ENCODE assay signal across 16 mouse cellular contexts in genomic region chr14:30697407-30698052, GRCm38 (mm10). TPM values are rescaled to one million over a fixed set of nuclear protein-coding genes. Genes with fewer than 3 reads are reported as not detected.
DNase-seq lines count a peak whose midpoint lies in the region; ATAC-seq and TF ChIP-seq lines count a peak whose summit lies in the region.
"Had no signal": no experiment of that assay in that cellular context is flagged by ENCODE, and none has a peak within 500 bp of the region (broad histone marks: within the 10 kb centered on the region; RNA-seq: fewer than 3 reads in every experiment).

No protein-coding gene starts in this region.

- H3K4me2 ChIP-seq in hindbrain, embryonic 16.5 days (ENCODE audit: low read length) = no peak overlapping the region
- H3K4me2 ChIP-seq: liver, embryonic 11.5 days; lung, embryonic 15.5 days had no signal

- TF ChIP-seq POLR2A in brain, embryonic 14.5 days (IDR thresholded peaks at IDR 0.05; ENCODE audit: borderline replicate concordance, extremely low read depth, insufficient read depth, insufficient read length, poor library complexity, severe bottlenecking) = no peak

- no peak for TF ChIP-seq CTCF in brain, embryonic 14.5 days (IDR thresholded peaks at IDR 0.05; ENCODE audit: borderline replicate concordance, extremely low read depth, insufficient read depth, insufficient read length)

- intact Hi-C loops in left cerebral cortex, postnatal 10 days (cut with DNase I) = loop anchor here (5.0 kb wide), 1 partner anchor 165 kb away; no protein-coding TSS in a partner anchor

- H3K4me1 ChIP-seq in hindbrain, embryonic 16.5 days (ENCODE audit: control insufficient read depth, insufficient read depth, low read depth, low read length) = peaks cover 6% of the 10 kb centered on the region
- H3K4me1 ChIP-seq: lung, embryonic 15.5 days had no signal

- DNase-seq in left cerebral cortex, postnatal 10 days (ENCODE audit: extremely low spot score in 1 of 2, low spot score in 2 of 2) = peak; percentile 39 to 45
- DNase-seq in left cerebral cortex, adult 11 months (ENCODE audit: low spot score) = no peak
- DNase-seq in R1 (ENCODE audit: low read depth, low spot score) = peak; percentile 50
- peak; percentile 75 for DNase-seq in brain, embryonic 14.5 days (ENCODE audit: low read depth)
- no peak for DNase-seq in kidney, adult 9 months
- DNase-seq in lung, adult 18-20 months = no peak
- DNase-seq: adrenal gland, postnatal 10 days; cerebellum, adult 9-10 months; embryo, embryonic 11 days; heart, adult 2 months; kidney, postnatal 10 days; left cerebral cortex, postnatal 4 days had no signal

- H3K36me3 ChIP-seq in hindbrain, embryonic 16.5 days (ENCODE audit: control insufficient read depth, insufficient read depth, low read length) = no peaks in the 10 kb centered on the region
- H3K36me3 ChIP-seq: lung, embryonic 15.5 days had no signal

- H3K4me3 ChIP-seq in hindbrain, embryonic 16.5 days (ENCODE audit: low read length) = no peak overlapping the region
- H3K4me3 ChIP-seq: heart, adult 2 months; lung, embryonic 15.5 days had no signal

- H3K27ac ChIP-seq in hindbrain, embryonic 16.5 days (ENCODE audit: low read depth, low read length) = no peak overlapping the region
- H3K27ac ChIP-seq: heart, adult 2 months; lung, embryonic 15.5 days had no signal

- no peaks in the 10 kb centered on the region for H3K27me3 ChIP-seq in hindbrain, embryonic 16.5 days (replicated peaks; ENCODE audit: control insufficient read depth, insufficient read depth, low read length)
- H3K27me3 ChIP-seq: lung, embryonic 15.5 days had no signal

- ATAC-seq in hindbrain, embryonic 16.5 days = peak; percentile 72

- no peaks in the 10 kb centered on the region for H3K9me3 ChIP-seq in hindbrain, embryonic 16.5 days (ENCODE audit: control insufficient read depth, low read length)
- H3K9me3 ChIP-seq: G1E; lung, embryonic 15.5 days had no signal

- H3K9ac ChIP-seq in hindbrain, embryonic 16.5 days (ENCODE audit: low read depth, low read length) = no peak overlapping the region
- H3K9ac ChIP-seq: lung, embryonic 15.5 days had no signal

- 61% methylated on average over 15 of the region's 15 CpGs for WGBS in hindbrain, embryonic 16.5 days

RNA-seq across cellular contexts. Expression of gene Sfmbt1, which starts 17.1 kb away (rescaled TPM):
- total RNA-seq in left cerebral cortex, postnatal 10 days (2021) = 10 to 100 TPM; 26.7 TPM
- 6.5 and 10.6 TPM in 2 replicates for polyA plus RNA-seq in brain, embryonic 14.5 days (2012; rRNA removed)
- 15.1 and 15.9 TPM in 2 replicates for polyA plus RNA-seq in hindbrain, embryonic 16.5 days (2015; fragmentation: Nextera tagmentation; extraction: Ambion mirVana)

RNA-seq across cellular contexts. Expression of gene Rft1, which starts 43.4 kb away (rescaled TPM):
- 10 to 100 TPM; 11.0 to 12.0 TPM for total RNA-seq in left cerebral cortex, postnatal 10 days (2021)
- polyA plus RNA-seq in brain, embryonic 14.5 days (2012; rRNA removed) = 10.7 and 12.2 TPM in 2 replicates
- polyA plus RNA-seq in hindbrain, embryonic 16.5 days (2015; fragmentation: Nextera tagmentation; extraction: Ambion mirVana) = 9.2 and 10.4 TPM in 2 replicates

Comparison
In these comparisons a context has a peak if more than half of its experiments do, and no peak if none do; other contexts are left out.
1. DNase-seq: peak in left cerebral cortex, postnatal 10 days (2 of 2), R1 (single experiment) and brain, embryonic 14.5 days (single experiment); none in left cerebral cortex, adult 11 months (single experiment), kidney, adult 9 months (single experiment) and lung, adult 18-20 months (0 of 2).